Mouse (Mus musculus): ENCODE results near the gene Taar8b. TPM values are rescaled to one million over a fixed set of nuclear protein-coding genes. Genes with fewer than 3 reads are reported as not detected.

Gene Taar8b
- polyA plus RNA-seq (2014; fragmentation: Illumina TruSeq; extraction: RNeasy Lipid Tissue Mini Kit (QIAGEN cat#74804); ENCODE audit: low read depth, low replicate concordance), result not detected

GRCm38 (mm10) chr10:24092194-24092593 is at the start of gene Taar8b:
Gene Taar8b, minus strand, starts transcription at chr10:24092294.

GRCm38 (mm10) chr10:24109434-24109833 is 17.3 kb upstream of the Taar8b start, which contains the start of gene Taar9:
Gene Taar9, minus strand, starts transcription at chr10:24109534.

GRCm38 (mm10) chr10:24101812-24102211 is 9.7 kb upstream of the Taar8b start, which contains the start of gene Taar8c:
Gene Taar8c, minus strand, starts transcription at chr10:24101912.

GRCm38 (mm10) chr10:24076200-24076599 is 15.9 kb downstream of the Taar8b start, which contains the start of gene Taar8a:
Gene Taar8a, plus strand, starts transcription at chr10:24076500.

GRCm38 (mm10) chr10:24049210-24049609 is 42.9 kb downstream of the Taar8b start, which contains the start of gene Taar7f:
Gene Taar7f, plus strand, starts transcription at chr10:24049510.

Other genes with a start within 250 kb of the Taar8b start
- 0.73 TPM for gene Vnn3, start 240.8 kb downstream of the Taar8b start, polyA plus RNA-seq (2014; fragmentation: Illumina TruSeq; extraction: RNeasy Lipid Tissue Mini Kit (QIAGEN cat#74804); ENCODE audit: low read depth, low replicate concordance)
- gene Vnn1, start 197.6 kb downstream of the Taar8b start, polyA plus RNA-seq (2014; fragmentation: Illumina TruSeq; extraction: RNeasy Lipid Tissue Mini Kit (QIAGEN cat#74804); ENCODE audit: low read depth, low replicate concordance), result 1.8 TPM
- gene Taar1, start 171.9 kb downstream of the Taar8b start, polyA plus RNA-seq (2014; fragmentation: Illumina TruSeq; extraction: RNeasy Lipid Tissue Mini Kit (QIAGEN cat#74804); ENCODE audit: low read depth, low replicate concordance), result not detected
- gene Taar2, start 153.7 kb downstream of the Taar8b start, polyA plus RNA-seq (2014; fragmentation: Illumina TruSeq; extraction: RNeasy Lipid Tissue Mini Kit (QIAGEN cat#74804); ENCODE audit: low read depth, low replicate concordance), result not detected
- not detected for gene Taar3, start 142.7 kb downstream of the Taar8b start, polyA plus RNA-seq (2014; fragmentation: Illumina TruSeq; extraction: RNeasy Lipid Tissue Mini Kit (QIAGEN cat#74804); ENCODE audit: low read depth, low replicate concordance)
- not detected for gene Taar4, start 131.8 kb downstream of the Taar8b start, polyA plus RNA-seq (2014; fragmentation: Illumina TruSeq; extraction: RNeasy Lipid Tissue Mini Kit (QIAGEN cat#74804); ENCODE audit: low read depth, low replicate concordance)
- not detected for gene Taar5, start 121.6 kb downstream of the Taar8b start, polyA plus RNA-seq (2014; fragmentation: Illumina TruSeq; extraction: RNeasy Lipid Tissue Mini Kit (QIAGEN cat#74804); ENCODE audit: low read depth, low replicate concordance)
- gene Taar6, start 106.6 kb downstream of the Taar8b start, polyA plus RNA-seq (2014; fragmentation: Illumina TruSeq; extraction: RNeasy Lipid Tissue Mini Kit (QIAGEN cat#74804); ENCODE audit: low read depth, low replicate concordance), result not detected
- not detected for gene Taar7a, start 98.8 kb downstream of the Taar8b start, polyA plus RNA-seq (2014; fragmentation: Illumina TruSeq; extraction: RNeasy Lipid Tissue Mini Kit (QIAGEN cat#74804); ENCODE audit: low read depth, low replicate concordance)
- not detected for gene Taar7b, start 92.4 kb downstream of the Taar8b start, polyA plus RNA-seq (2014; fragmentation: Illumina TruSeq; extraction: RNeasy Lipid Tissue Mini Kit (QIAGEN cat#74804); ENCODE audit: low read depth, low replicate concordance)
- gene Taar7d, start 65.1 kb downstream of the Taar8b start, polyA plus RNA-seq (2014; fragmentation: Illumina TruSeq; extraction: RNeasy Lipid Tissue Mini Kit (QIAGEN cat#74804); ENCODE audit: low read depth, low replicate concordance), result not detected
- not detected for gene Taar7e, start 54.7 kb downstream of the Taar8b start, polyA plus RNA-seq (2014; fragmentation: Illumina TruSeq; extraction: RNeasy Lipid Tissue Mini Kit (QIAGEN cat#74804); ENCODE audit: low read depth, low replicate concordance)
- not detected for gene Taar7f, start 42.8 kb downstream of the Taar8b start, polyA plus RNA-seq (2014; fragmentation: Illumina TruSeq; extraction: RNeasy Lipid Tissue Mini Kit (QIAGEN cat#74804); ENCODE audit: low read depth, low replicate concordance)
- not detected for gene Taar8a, start 15.8 kb downstream of the Taar8b start, polyA plus RNA-seq (2014; fragmentation: Illumina TruSeq; extraction: RNeasy Lipid Tissue Mini Kit (QIAGEN cat#74804); ENCODE audit: low read depth, low replicate concordance)
- gene Taar8c, start 9.6 kb upstream of the Taar8b start, polyA plus RNA-seq (2014; fragmentation: Illumina TruSeq; extraction: RNeasy Lipid Tissue Mini Kit (QIAGEN cat#74804); ENCODE audit: low read depth, low replicate concordance), result not detected
- gene Taar9, start 17.2 kb upstream of the Taar8b start, polyA plus RNA-seq (2014; fragmentation: Illumina TruSeq; extraction: RNeasy Lipid Tissue Mini Kit (QIAGEN cat#74804); ENCODE audit: low read depth, low replicate concordance), result not detected
- gene Stx7, start 57.0 kb upstream of the Taar8b start, polyA plus RNA-seq (2014; fragmentation: Illumina TruSeq; extraction: RNeasy Lipid Tissue Mini Kit (QIAGEN cat#74804); ENCODE audit: low read depth, low replicate concordance), result 25.0 TPM
- gene Moxd1, start 131.2 kb upstream of the Taar8b start, polyA plus RNA-seq (2014; fragmentation: Illumina TruSeq; extraction: RNeasy Lipid Tissue Mini Kit (QIAGEN cat#74804); ENCODE audit: low read depth, low replicate concordance), result 0.25 TPM